Mouse (Mus musculus): ENCODE results near the gene Ets2.
"Not testable (repeated sequence)": the region's sequence is repeated elsewhere in the genome, so short reads cannot be mapped to it uniquely, and the experiment has no call there.

The Ets2 gene

DNA sequence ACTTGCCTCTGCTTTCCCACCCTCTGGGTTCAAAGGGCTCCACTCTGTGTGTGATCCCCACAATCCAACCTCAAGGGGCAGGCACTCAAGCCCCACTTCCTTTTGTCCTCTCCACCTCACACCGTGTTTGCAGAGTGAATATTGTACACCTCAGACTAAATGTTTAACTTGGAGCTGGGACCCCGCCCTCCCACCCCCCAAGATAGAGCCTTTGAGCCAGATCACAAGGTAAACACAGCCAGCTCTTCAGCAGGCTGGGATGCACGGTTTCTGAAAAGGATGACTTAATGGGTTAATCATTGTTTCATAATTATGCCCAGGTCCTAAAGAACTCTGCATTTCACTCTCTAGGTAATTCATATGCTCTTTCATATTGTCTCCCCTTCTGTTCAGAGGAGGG is 2.2 kb upstream of the Ets2 start:
- in situ Hi-C loops (cut with MboI), result no loop called here

DNA sequence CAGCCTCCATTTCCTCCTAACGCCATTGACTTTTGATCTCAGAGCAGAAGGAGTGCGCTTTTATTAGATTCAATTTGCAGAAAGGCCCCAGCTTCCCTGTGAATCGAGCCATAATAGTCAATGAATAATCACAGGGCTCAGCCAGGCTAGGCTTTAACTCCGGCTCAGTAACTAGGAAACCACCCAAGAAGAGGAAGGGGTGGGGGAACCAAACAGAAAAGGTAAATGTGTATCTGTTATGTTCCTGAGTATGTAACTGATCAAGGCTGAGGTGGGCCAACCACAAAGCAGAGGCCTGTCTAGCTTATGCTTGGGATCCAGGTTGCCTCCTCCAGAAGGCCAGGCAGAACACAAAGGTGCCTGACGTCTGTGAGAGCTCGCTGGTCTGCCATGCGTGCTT is 1.7 kb upstream of the Ets2 start:
- in situ Hi-C loops (cut with MboI), result no loop called here

DNA sequence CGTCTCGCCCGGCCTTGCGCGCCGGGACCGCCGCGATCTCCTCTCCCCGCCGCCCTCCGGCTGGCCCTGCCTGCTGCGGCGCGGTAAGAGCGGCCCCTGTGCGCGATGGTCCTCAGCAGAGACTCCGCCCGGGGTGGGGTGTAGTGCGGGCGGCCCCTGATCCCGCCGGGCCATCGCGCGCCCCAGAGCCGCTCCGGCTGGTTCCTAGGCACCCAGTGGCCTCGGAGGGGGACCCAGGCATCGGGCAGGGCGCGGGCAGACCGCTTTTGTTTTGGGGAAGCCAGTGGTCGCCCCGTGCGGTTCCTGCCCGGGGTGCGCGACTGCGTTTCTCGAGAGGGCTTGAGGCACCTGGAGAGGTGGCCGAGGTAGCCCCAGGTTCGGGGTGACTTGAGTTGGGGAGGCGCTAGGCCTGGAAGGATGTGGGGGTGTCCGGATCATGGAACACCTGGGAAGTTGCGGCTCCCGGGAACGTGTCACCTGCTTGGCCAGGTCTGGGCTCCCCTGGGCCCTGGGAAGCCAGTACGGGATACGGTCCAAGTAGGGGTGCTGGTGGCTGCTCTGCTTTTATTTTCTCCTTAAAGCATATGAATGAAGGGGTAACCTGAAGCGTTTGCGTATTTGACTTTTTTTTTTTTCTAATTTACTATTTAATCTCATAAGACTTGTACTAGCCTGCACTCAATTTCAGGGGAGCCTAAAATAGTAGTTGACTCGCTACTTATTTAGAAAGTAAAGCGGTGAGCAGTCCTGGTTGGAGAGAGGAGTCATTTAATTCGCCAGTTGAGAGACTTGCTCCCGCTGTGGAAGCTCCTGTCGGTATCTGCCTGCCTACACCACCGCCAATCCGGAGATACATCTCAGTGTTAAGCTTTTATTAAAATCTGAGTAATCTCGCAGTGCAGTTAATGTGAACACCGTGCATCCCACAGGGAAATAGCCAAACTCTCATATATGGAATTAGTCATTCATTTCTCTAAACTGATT is 979 bp downstream of the Ets2 start:
- in situ Hi-C loops (cut with MboI), result no loop called here

DNA sequence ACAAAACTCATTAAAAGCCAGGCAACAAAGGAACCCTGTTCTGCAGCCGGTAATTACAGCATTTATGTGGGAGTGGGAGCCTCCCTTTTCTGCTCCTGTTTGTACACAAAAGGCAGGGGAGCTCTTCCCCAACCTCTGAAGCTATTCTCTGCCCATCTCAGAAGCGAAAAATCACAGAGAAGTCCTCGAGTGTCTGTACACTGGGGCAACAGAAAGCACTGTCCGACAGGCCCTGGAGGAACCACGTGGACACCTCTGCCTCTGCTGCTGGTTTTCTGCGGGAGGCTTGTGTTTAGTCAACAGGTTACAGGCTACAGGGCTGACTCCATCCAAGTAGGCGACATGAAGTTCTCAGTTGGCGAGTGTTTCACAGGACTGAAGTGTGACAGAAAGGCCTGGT is 2.1 kb downstream of the Ets2 start:
- in situ Hi-C loops (cut with MboI), result no loop called here

DNA sequence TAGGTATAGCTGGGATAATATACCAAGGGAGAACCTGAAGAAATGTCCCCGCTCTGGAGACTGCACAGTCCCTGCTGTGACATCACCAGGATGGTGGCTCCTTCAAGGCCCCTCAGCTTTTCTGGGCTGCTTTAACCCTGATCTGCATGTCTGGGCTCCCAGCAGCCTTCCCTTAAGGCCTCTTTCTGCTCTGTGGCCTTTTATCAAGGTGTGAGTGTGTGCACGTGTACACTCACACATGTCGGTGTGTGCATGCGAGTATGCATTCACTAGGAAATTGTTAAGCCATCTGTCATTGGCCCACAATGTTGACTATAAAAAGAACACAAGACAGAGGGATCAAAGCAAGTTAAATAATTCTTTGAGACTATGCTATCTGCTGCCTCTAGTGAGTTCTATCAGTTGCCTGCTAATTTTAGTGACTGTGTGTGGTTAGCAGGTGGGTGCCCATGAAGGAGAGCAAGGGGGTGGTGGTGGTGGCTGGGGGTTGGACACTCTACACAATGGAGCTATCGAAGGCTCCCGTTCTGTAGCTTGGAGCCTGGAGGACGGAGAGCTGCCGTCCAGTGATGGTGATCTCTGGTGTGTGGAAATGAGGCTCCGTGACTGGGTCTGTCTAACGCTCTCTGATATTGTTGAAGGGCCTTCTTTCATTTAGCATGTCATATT is 2.9 kb downstream of the Ets2 start:
- in situ Hi-C loops (cut with MboI), result no loop called here

DNA sequence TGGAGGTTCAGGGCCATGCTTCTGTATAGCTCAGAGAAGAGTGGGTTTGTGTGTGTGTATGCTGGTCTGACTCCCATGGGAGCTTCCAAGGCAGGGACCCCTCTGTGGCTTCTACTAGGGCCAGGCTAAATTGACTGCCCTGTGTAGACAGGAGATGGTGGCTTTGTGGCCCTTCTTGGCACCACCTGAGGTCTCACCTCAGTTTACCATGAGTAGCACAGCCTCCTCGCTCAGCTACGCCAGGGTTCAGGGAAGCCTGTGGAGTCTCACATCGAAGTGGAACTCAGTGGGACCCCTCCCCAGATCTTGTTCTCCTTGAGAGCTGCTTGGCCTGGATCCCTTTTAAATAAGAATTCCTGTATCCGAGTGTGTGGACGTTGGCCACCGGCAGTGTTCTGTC is 3.9 kb downstream of the Ets2 start:
- in situ Hi-C loops (cut with MboI), result no loop called here

DNA sequence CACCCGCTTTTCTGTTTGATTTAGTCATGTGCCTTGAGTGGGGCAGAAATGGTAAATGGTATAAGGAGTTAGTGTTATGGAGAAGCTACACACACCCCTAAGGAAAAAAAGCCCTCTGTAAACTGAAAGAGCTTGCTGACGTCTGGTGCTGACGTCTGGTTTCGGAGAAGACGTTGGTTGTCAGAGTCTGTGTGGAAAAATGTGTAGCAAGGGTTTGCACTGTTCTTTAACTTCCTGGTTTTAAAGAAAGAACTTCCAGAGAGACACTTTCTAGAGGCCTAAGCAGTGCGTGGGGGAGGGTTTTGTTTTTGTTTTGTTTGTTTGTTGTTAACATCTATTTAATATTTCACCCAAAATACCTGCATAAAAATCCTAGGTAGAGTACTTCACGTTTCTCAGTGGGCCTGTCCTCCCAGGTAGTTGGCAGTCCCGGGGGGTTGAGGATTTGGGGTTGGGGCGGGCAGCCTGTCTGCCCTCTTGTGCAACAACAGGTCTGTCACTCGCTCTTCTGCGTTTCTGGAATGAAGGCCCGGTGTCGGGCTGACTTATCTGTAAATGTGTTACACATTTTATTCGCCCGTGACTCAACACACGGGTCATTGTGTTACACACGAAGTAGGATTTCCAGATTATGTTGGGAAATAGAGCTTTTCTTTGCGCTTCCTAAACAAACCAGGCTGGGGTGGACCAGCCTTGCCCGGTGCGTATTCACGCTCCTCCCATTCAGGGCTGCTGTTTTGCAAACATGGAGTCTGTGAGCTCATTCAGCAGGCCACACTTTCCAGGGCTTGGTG is 6.5 kb downstream of the Ets2 start:
- in situ Hi-C loops (cut with MboI), result no loop called here

DNA sequence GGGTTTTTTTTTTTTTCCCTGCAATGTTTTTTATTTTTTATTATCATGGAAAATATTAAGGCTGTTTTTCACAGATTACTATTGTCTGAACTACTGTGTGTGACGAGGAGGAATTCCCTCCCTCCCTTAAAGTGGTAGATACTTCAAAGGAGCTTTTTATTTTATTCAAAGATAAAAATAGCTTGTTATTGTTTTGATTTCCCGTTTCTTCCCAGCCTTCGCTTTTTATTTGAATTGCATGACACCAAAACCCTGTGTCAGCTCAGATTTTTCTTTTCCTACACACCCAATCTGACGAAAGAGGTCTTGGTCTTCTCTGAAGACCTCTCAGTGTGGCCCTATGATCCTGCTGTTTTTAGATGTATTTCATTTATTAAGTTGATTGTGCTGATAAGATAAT is 7.3 kb downstream of the Ets2 start:
- in situ Hi-C loops (cut with MboI), result no loop called here

DNA sequence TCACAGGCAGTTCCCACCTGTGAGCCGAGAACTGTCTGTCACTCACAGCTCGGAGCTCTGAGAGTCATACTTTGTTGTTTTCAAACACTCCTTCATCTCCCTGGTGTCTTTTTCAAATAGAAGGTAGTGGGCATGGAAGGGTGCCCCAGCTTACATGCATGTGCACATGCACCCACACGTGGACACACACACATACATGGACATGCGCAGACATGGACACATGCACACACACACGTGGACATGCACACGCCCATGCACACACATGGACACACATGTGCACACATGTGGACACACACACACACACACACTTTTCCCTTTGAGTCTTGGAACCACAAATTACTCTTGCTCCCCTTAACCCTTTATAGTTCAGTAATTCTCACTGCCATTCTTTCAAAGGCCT is 8.3 kb downstream of the Ets2 start:
- in situ Hi-C loops (cut with MboI), result no loop called here

DNA sequence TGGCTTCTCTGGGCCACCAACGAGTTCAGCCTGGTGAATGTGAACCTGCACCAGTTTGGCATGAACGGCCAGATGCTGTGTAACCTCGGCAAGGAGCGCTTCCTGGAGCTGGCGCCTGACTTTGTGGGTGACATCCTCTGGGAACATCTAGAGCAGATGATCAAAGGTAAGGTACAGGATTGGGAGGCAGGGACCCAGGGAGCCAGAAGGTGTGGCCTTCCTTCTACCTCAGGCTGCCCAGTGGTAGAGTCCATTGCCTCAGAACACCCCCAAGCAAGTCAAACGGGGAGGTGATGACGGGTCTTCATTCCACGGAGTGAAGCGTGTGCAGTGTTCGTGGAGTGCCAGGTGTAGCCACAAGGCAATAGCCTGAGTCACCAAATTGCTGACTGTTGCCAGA is 10.2 kb downstream of the Ets2 start:
- in situ Hi-C loops (cut with MboI), result no loop called here

DNA sequence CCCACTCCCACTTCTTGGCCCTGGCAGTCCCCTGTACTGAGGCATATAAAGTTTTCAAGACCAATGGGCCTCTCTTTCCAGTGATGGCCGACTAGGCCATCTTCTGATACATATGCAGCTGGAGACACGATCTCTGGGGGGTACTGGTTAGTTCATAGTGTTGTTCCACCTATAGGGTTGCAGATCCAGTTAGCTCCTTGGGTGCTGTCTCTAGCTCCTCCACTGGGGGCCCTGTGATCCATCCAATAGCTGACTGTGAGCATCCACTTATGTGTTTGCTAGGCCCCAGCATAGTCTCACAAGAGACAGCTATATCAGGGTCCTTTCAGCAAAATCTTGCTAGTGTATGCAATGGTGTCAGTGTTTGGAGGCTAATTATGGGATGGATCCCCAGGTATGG is 11.2 kb downstream of the Ets2 start:
- in situ Hi-C loops (cut with MboI), result not testable (repeated sequence)

DNA sequence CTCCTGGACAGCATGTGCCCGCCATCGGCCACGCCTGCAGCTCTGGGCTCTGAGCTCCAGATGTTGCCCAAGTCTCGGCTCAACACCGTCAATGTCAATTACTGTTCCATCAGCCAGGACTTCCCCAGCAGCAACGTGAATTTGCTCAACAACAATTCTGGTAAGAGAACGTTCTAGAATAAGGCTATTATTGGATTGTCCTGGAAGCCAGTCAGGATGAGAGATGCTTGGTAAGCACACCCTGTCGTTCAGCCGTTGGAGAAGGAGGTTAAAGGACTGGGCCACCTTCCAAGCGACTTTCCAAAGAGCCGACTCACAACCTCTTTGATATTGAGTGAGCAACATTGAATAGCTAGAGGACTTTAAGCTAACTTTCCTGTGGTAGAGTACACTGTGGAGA is 13.2 kb downstream of the Ets2 start:
- in situ Hi-C loops (cut with MboI), result no loop called here

DNA sequence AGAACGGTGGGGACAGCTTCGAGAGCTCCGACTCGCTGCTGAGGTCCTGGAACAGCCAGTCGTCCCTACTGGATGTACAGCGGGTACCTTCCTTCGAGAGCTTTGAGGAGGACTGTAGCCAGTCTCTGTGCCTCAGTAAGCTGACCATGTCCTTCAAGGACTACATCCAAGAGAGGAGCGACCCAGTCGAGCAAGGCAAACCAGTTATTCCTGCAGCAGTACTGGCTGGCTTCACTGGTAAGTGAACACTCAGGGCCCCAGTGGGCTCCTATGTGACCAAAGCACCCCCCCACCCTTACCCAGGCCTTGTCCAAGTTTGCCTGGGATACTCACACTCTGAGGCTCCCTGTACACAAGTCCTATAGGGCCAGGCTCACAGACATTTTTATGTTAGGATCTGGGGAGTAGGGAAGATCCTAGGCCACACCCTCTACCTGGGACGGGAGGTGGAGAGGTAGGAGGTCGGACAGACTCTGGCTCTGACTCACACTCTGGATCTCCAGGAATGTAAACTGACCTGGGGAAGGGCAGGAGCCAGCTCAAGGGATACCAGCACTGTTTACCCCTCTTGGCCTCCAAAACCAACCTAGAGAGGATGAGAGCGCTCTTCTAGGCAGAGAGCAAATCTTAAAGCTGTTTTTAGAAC is 14.3 kb downstream of the Ets2 start:
- in situ Hi-C loops (cut with MboI), result no loop called here

DNA sequence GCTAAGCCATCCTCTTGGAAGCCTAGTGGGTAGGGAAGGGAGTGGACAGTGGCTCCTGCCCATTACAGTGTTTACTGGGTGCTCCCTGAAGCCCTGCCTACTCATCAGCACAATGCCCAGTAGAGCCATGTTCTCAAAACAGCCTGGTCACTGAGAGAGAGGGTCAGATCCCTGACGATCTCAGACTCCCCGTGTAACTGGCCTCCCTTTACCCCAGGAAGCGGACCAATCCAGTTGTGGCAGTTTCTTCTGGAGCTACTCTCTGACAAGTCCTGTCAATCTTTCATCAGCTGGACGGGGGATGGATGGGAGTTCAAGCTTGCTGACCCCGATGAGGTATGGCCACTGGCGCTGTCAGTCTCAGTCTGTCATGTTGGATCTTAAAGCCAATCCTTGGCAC is 15.8 kb downstream of the Ets2 start:
- in situ Hi-C loops (cut with MboI), result no loop called here

DNA sequence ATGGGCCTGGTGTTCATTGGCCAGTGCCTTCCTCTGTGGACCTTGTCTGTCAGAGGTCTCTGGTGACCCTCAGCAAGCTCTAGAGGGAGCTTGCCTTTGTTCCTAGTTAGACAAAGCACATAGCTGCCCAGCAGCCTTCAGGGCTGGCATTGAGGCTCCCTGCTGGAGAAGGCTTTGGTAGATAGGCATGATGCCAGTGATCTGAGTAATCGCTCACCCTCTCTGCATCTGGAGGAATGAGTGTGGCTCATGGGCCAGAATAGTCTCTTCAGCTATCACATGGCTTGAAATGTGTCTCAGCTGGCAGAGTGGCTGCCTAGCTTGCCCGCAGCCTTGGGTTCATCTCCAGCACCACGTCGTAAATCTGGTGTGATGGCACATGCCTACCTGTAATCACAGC is 16.2 kb downstream of the Ets2 start:
- in situ Hi-C loops (cut with MboI), result no loop called here

DNA sequence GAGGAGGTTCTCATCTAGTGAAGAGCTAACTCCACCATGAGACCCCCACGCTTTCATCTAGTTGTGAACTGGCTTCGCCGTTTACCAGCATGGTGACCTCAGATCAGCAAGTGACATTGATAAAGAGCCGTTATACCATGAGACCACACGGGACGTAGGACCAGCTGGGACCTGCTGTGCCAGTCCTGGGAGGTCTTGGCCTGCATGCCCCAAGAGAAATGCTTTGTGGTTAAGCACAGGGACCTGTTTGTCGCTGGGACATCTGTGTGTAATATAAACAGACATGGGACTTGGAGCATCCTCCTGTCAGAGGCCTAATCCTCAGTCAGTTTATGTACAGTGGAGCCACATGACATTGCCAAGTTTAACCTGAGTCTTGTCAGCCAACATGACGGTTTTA is 18.7 kb downstream of the Ets2 start:
- in situ Hi-C loops (cut with MboI), result loop anchor here (10.0 kb wide), 1 partner anchor 104 kb away; no protein-coding TSS in a partner anchor

DNA sequence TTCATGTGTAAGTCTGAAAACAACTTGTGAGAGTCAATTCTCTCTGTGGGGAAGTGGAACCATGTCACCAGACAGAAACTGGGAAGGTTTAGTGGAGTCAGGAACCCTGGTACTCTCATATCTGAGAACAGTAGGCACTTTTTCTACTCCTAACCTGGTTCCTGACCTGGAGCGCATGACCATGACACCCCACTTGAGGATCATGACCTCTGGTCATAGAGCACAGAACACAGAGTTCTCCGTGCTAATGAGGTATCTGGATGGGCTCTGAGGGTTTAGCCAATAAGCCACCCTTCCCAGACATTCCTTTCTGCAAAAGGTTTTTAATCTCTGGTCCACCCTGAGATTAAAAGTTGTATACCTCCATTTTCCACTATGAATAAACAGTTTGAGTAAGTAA is 22.4 kb downstream of the Ets2 start:
- in situ Hi-C loops (cut with MboI), result loop anchor here (10.0 kb wide), 1 partner anchor 101 kb away; no protein-coding TSS in a partner anchor

DNA sequence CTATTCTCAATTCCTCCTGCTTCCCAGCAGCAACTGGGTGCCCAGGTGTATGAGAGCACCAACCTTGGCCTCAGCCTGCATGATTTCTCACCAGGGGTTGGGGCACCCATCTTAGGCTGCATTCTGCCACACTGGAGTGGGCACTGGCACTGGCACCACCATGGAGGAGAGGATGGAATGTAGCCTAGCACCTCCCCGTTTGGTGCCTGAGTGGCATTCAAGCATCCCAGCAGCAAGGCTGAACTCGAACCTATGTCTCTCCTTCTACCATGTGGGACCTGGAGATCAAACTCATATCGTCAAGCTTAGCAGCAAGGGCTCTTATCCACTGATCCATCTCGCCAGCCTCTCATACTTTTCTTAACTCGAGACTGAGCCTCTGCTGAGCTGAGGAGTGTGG is 22.9 kb downstream of the Ets2 start:
- in situ Hi-C loops (cut with MboI), result loop anchor here (10.0 kb wide), 1 partner anchor 100 kb away; no protein-coding TSS in a partner anchor

DNA sequence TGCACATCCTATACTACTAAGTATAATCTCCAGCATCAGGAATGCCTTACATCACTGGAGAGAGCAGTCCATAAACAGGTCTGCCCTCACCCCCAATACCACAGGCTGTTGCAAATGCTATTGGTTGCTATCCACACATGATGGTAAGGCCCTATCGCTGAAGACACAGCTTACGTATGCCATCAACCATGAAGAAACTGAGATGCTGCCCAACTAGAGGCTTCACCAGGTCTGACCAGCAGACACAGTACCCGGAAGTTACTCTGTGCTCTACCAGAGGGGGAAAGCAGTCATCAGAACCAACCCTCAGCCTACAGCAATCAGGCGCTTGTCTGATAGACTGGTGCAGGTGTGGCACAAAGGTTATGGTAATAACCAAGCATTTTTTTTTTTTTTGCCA is 24.9 kb downstream of the Ets2 start:
- in situ Hi-C loops (cut with MboI), result loop anchor here (10.0 kb wide), 1 partner anchor 98 kb away; no protein-coding TSS in a partner anchor

DNA sequence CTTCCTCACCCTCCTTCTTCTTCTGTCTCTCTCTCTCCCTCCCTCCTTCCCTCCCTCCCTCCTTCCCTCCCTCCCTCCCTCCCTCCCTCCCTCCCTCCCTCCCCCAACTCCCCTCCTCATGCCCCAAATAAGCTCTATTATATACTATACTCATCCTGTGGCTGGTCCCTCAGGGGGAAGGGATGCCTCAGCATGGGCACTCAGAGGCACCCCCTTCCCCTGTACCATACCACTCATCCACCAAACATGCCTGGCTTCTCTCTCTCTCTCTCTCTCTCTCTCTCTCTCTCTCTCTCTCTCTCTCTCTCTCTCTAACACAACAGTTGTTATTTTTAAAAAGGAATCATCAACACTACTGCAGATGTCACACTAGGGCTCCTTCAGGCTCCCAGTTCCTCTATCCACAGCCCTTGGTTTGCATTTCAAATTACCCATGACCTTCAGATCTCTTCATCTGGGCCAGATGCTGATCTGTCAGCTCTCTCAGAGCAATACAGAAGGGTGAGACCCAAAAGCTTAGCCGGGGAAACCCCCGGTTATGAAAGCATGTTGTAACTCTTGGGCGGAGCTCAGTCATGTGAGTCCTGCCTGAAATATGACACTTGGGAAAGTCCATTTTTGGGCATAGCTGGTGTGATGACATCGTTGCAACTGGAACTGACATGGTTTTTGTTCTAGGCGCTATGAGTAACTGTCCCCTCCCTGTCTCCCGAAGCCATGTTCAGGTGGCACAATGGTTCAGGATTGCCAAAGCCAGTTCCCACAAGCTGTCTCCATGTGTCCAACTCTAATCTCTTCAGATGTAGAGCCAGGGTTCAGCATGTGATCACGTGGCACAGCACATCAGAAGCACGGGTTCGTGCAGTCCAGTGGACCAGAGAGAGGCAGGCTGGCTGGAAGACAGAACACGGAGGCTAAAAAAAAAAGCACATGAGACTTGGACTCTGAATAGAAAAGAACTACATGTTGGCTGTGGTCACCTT is 26.9 kb downstream of the Ets2 start:
- in situ Hi-C loops (cut with MboI), result loop anchor here (10.0 kb wide), 1 partner anchor 96 kb away; no protein-coding TSS in a partner anchor
